Mouse (Mus musculus) layer of hippocampus, postnatal 25 days (tissue): ENCODE measurements around the gene Ccdc127. TPM values are rescaled to one million over a fixed set of nuclear protein-coding genes. Genes with fewer than 3 reads are reported as not detected.
A peak's percentile ranks its signal among the peaks of the same experiment; 100 is the strongest.

ENCODE experiments used
- DNase-seq, 2 experiments: peaks; one replicate each; pipeline ENCODE4 v3.0.0; 2022; ENCODE audit warnings: mixed read lengths in 2 of 2, low spot score in 1 of 2; ENCODE audit errors: extremely low spot score in 1 of 2
- microRNA-seq, 2 experiments: library from miRNA; unstranded; fragments of <30 nt; microRNA quantifications; one replicate each; pipeline ENCODE4 v1.2.0; 2021
- total RNA-seq, 2 experiments: library from RNA; stranded (reverse); gene quantifications; 2 replicates each; pipeline ENCODE4 v1.2.3; 2021

The Ccdc127 gene
- total RNA-seq, 2 experiments from 2014 or later: 76.8 to 81.9 TPM

- DNase-seq: no peak
Measured at GRCm38 (mm10) chr13:74382289-74382688, 32.2 kb downstream of the Ccdc127 start.

DNA sequence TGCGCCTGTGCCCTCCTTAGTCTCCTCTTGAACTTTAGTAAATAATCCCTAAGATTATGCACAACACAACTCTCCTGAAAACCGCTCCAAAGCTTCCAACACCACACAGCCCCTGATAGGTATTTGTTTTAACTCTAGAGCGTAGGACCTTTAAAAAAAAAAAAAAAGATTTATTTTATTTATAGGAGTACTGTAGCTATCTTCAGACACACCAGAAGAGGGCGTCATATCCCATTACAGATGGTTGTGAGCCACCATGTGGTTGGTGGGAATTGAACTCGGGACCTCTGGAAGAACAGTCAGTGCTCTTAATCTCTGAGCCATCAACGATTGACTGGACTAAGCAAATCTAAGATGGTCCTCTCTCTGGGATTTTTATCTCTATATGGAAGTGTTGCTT, 39.6 kb downstream of the Ccdc127 start:
- no peak for DNase-seq

DNA sequence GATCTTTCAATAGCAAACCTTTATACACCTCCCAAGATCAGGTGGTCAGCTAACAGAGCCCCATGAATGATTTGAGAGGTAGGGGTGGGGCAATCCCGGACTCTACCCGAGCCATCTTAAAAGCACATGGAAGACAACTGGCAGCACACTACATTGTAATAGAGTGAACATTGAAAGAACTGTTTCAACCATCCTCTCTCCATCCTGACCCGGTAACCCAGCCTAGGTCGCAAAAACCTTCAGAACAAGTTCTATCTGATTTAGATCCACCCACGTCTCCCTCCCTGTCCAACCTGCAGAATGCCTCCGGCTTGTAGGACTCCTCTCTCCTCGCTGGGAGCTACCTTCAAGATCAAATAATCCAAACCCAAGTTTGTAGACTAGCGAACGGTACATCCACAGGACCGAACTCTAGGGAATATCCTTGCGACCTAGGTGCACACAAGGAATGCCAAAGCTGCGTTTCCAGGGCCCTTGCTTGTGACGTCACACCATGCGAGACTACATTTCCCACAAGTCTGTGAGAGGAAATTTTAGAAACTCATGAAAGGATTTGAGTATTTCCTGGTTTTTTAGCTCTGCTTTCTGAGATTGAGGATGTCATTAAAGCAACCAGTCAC, 40.4 kb downstream of the Ccdc127 start, which contains the start of gene Zfp72:
Gene Zfp72, minus strand, starts transcription at position 466 of the 620 bp plus-strand sequence.
- DNase-seq: peak; percentile 56 to 60

DNA sequence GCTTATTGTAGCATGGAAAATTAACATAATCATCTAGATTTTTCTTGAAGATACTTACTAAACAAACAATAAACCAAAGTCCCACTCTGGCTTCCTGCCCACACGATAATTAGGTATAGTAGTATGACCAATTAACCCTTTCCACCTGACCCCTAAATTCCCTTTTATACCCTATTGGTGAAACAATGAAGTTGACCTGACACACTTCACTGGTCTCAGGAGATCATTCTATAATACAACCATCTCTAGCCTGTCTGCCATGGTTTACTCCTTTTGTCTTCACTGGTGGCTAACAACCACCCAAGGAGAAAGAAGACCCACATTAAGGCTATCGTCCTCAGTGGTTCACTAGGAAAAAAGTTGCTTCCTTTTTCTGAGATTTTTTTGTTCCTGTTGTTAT, 41.0 kb downstream of the Ccdc127 start:
- DNase-seq: no peak

DNA sequence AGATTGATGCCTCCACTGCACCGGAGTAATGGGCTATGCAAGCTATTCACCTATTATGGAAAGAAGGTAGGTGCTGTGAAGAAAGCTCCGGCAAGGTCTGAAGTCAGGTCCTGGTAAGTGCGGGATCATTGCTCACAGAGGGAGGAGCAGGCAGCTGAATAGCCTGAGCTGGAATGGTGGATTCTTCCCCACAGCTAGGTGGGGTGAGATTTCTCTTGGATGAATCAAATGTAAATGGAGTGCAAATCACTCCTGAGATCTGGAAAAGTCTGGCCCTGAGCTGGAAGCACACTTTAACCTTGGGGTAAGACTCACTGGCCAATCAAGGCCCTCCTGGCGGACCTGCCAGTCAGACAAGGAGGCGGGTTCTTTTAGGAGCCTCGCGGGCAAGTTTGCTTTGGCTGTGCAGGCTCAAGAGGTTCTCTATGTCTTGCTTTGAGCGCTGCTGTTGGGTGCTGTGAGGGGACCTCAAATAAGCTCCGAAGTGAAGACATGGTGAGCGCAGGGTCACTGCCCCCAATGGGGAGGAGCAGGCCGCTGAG, 49.3 kb downstream of the Ccdc127 start, which contains the start of gene Ftl1-ps1:
Gene Ftl1-ps1, plus strand, starts transcription at position 397 of the 542 bp plus-strand sequence.
- no peak for DNase-seq

Small RNA genes lying within 50 kb of the gene (microRNA-seq; reads per million reads assigned to microRNA genes)
- gene Mir692-3: 0 reads per million in 2 experiments

Other genes with a start within 250 kb of the Ccdc127 start
- 1 to 10 TPM; 1.1 to 1.5 TPM for gene Slc9a3, start 228.9 kb upstream of the Ccdc127 start, total RNA-seq
- 10 to 100 TPM; 70.8 to 76.7 TPM for gene Exoc3, start 141.6 kb upstream of the Ccdc127 start, total RNA-seq
- 1 to 10 TPM in 1 of 2 experiments, under 1 TPM in 1; 0.84 to 2.2 TPM for gene Ahrr, start 58.0 kb upstream of the Ccdc127 start, total RNA-seq
- gene Pdcd6, start 32.7 kb upstream of the Ccdc127 start, total RNA-seq: 10 to 100 TPM; 68.5 to 78.2 TPM
- gene Sdha, start within 50 bp of the Ccdc127 start, total RNA-seq: 100 to 1,000 TPM; 313 to 339 TPM
- not detected for gene Lrrc14b, start 13.7 kb downstream of the Ccdc127 start, total RNA-seq
- gene Zfp72, start 40.5 kb downstream of the Ccdc127 start, total RNA-seq: 1 to 10 TPM; 3.7 to 3.9 TPM
- gene Ftl1-ps1, start 49.4 kb downstream of the Ccdc127 start, total RNA-seq: 100 to 1,000 TPM; 180 to 190 TPM
- gene Zfp825, start 143.7 kb downstream of the Ccdc127 start, total RNA-seq: 1 to 10 TPM; 6.5 to 7.5 TPM